Mouse (Mus musculus) yolk sac, embryonic 10.5 days (tissue): ENCODE measurements at regions not wholly inside any gene's neighbourhood (a gene's known extent, or its start where the extent isn't known, plus 50 kb on each side); places are given as distances from the start of the nearest gene placed in this dataset.
"Not testable (repeated sequence)": the region's sequence is repeated elsewhere in the genome, so short reads cannot be mapped to it uniquely, and the experiment has no call there.

Source experiments
- DNase-seq: peaks from one replicate; pipeline ENCODE4 v3.0.0-alpha.2; 2017; ENCODE audit warnings: low spot score

GRCm38 (mm10) chr12:5762306-5762927, 386.9 kb upstream of the Klhl29 start:
- no peak for DNase-seq

GRCm38 (mm10) chr12:5759485-5759884, 384.0 kb upstream of the Klhl29 start:
- DNase-seq, result no peak

GRCm38 (mm10) chr12:5757766-5758165, 382.3 kb upstream of the Klhl29 start:
- DNase-seq, result no peak

- DNase-seq, result no peak
These were observed 381.9 kb upstream of the Klhl29 start for GRCm38 (mm10) chr12:5757361-5757760.

GRCm38 (mm10) chr12:5753831-5754230, 378.3 kb upstream of the Klhl29 start:
- DNase-seq, result no peak

GRCm38 (mm10) chr12:5744086-5744709, 368.7 kb upstream of the Klhl29 start:
- DNase-seq, result no peak

GRCm38 (mm10) chr12:5736066-5736465, 360.6 kb upstream of the Klhl29 start:
- DNase-seq, result no peak

- no peak for DNase-seq
These were observed 359.4 kb upstream of the Klhl29 start for GRCm38 (mm10) chr12:5734902-5735301.

GRCm38 (mm10) chr12:5723113-5723512, 347.6 kb upstream of the Klhl29 start:
- no peak for DNase-seq

- DNase-seq, result peak; percentile 12
These were observed 342.0 kb upstream of the Klhl29 start for GRCm38 (mm10) chr12:5717527-5717926.

GRCm38 (mm10) chr12:5698778-5699454, 323.4 kb upstream of the Klhl29 start:
- no peak for DNase-seq

- no peak for DNase-seq
These were observed 306.7 kb upstream of the Klhl29 start for GRCm38 (mm10) chr12:5682182-5682581.

GRCm38 (mm10) chr12:5678126-5678525, 302.6 kb upstream of the Klhl29 start:
- DNase-seq, result not testable (repeated sequence)

GRCm38 (mm10) chr12:5668486-5668885, 293.0 kb upstream of the Klhl29 start:
- DNase-seq, result no peak

- DNase-seq, result no peak
These were observed 262.2 kb upstream of the Klhl29 start for GRCm38 (mm10) chr12:5637571-5638275.

GRCm38 (mm10) chr12:5633971-5634370, 258.5 kb upstream of the Klhl29 start:
- no peak for DNase-seq

GRCm38 (mm10) chr12:5601084-5601654, 225.7 kb upstream of the Klhl29 start:
- DNase-seq, result no peak

- DNase-seq, result no peak
These were observed 223.9 kb upstream of the Klhl29 start for GRCm38 (mm10) chr12:5599426-5599825.

GRCm38 (mm10) chr12:5598961-5599360, 223.5 kb upstream of the Klhl29 start:
- DNase-seq, result no peak

- DNase-seq, result no peak
These were observed 197.3 kb upstream of the Klhl29 start for GRCm38 (mm10) chr12:5572831-5573230.

- no peak for DNase-seq
These were observed 193.5 kb upstream of the Klhl29 start for GRCm38 (mm10) chr12:5568941-5569340.

GRCm38 (mm10) chr12:5566231-5566630, 190.7 kb upstream of the Klhl29 start:
- no peak for DNase-seq
